Mouse (Mus musculus): Measurements from ENCODE around the gene Mms19.

DNA sequence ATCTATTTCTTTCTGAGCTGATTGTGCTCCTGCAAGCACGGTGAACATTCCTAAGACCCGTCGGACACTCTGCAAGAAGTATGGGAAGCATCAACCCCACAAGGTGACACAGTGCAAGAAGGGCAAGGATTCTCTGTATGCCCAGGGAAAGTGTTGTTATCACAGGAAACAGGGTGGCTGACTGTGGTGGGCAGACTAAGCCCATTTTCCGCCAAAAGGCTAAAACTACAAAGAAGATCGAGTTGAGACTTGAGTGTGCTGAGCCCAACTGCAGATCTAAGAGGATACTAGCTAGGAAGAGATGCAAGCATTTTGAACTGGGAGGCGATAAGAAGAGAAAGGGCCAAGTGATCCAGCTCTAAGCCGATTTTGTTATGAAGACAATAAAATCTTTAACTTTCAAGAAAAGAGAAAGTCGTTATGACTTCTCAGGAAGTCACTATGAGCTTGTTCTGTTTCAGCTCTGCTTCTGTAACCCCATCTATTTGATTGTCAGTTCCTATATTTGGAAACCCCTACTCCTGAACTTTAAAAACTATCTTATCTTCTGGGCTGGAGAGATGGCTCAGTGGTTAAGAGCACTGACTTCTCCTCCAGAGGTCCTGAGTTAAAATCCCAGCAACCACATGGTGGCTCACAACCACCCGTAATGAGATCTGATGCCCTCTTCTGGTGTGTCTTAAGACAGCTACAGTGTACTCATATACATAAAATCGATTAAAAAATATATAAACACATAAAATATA, 77.9 kb downstream of the Mms19 start:
- TF ChIP-seq CHD2 (IDR thresholded peaks at IDR 0.05; ENCODE audit: low read depth, low read length) (no peak), ZNF384 (IDR thresholded peaks at IDR 0.05; ENCODE audit: low read depth, low read length) (no peak), MAFK (IDR thresholded peaks at IDR 0.05; ENCODE audit: insufficient read depth, low read depth, low read length) (no peak), HCFC1 (IDR thresholded peaks at IDR 0.05; ENCODE audit: borderline replicate concordance, insufficient read depth, low read length) (no peak)
